Mouse (Mus musculus): ENCODE data around the gene Actl11.

The Actl11 gene

DNA sequence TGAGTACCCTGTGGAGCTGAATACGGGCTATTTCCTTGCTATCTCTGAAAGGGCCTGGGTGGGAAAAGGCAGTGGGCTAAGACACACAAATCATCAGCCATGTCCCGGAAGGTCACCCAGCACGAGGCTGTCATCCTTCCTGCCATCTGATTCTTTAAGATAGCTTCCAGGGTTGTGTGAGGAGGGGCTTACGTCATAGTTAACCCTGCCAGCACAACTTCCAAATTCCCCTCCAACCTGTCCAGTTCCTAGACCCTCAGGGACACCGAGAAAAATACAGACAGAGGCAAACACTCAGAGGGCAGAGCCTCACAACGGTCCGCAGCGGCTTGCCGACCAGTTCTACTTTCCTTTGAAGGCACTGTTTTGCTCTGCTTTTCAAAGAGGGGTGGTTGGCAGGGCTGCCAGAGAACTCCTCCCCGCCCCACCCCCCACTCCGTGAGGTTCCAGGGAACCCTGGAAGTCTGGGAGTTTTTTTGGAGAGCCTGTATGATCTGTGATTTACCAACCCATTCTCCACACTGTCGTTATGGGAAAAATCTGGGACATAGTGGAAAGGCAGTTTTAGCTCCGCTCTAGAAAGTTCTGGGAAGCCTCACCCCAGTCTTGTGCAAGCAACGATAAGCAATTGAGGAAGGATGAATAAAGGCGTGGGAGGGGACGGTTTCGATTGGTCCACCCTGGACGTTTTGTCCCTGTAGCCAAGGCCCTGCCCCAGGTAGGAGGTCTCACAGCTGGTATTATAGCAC, 19.7 kb upstream of the Actl11 start:
- TF ChIP-seq GATA4 (IDR thresholded peaks at IDR 0.05; ENCODE audit: insufficient replicate concordance, low read length): no peak

DNA sequence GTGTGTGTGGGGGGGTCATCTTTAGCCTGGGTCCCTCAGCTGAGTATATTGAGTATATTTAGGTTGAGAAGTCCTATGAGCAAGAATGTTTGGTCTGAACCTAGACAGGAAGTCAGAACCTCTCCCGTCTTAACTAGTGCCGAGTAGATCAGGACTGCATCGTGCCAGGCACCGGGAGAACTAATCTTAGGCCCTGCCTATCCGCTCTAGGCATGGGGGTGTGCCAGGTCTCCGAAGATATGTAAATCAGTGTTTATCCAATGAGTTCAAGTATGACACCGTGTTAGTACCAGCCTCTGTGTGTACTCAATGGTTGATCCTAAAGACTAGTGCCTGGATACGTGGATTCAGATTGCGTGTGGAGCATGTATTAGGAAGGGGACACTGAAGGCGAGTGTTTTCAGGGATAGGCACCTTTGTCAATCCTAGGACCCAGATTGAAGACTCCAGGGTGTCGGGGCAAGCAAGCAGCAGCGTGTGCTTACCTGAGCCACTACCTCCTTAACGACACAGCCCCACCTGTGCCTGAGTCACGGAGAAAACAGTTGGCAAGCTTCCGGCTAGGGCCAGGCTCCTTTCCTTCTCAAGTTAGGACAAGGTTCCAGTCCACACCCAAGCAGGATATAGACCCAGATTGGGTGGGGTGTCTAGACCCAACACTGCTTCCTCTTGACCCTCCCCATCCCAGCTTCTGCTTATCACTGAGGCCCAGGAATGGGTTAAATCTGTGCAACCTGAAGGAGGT, 18.1 kb upstream of the Actl11 start:
- TF ChIP-seq GATA4 (IDR thresholded peaks at IDR 0.05; ENCODE audit: insufficient replicate concordance, low read length): no peak

DNA sequence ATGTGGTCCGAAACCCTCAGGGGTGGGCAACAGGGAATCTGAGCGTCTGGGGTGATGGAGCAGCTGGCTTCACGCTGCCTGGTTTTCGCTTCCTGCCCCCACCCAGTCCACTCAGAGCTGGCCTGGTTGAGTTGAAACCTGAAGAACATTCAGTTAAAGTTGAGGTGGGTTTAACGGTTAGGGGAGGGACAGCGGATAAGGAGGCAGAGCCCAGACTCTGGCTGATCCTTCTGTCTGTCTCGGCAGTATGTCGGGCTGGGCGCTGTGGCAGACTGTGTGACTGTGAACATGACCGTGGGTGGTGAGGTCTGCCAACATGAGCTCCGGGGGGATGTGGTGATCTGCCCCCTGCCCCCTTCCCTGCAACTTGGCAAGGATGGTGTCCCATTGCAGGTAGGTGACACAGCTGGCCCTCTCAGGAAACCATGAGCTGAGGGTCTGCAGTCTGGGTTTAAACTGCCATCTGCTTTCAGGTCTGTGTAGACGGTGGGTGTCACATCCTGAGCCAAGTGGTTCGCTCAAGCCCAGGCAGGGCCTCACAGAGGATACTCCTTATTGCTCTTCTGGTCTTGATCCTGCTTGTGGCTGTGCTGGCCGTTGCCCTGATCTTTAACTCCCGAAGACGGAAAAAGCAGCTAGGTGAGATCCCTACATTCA, 13.4 kb upstream of the Actl11 start:
- no peak for TF ChIP-seq GATA4 (IDR thresholded peaks at IDR 0.05; ENCODE audit: insufficient replicate concordance, low read length)

DNA sequence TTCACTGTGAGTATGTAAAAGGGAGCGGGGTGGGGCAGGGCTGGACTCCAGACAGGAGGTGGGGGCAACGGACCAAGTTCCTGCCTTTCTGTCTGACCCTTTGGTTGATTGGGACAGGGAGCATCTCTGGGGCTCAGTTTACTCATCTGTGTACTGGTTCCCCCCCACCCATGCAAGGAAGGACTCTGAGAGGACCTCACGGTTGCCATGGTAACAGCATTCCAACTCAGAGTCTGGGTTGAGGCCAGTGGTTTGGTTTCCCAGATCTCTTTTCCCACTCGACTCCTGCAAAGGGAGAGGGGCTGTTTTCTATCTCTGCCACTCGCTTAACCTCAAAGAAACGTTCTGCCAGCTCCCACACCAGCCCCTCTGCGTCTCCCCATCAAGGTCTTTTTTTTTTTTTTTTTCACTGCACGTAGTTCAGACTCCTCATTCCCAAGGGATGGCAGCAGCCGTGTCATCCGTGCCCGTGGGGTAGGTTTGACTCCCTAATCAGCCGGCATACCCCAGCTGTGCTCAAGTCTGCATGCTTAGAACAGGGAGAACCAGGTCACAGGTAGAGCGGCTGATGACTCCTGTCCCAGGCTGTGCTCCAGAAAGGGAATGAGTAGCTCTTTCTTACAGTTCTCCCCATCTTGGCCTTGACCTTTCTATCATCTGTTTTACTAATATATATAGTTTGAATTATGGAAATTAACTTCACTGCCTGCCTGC, 10.2 kb upstream of the Actl11 start:
- no peak for TF ChIP-seq GATA4 (IDR thresholded peaks at IDR 0.05; ENCODE audit: insufficient replicate concordance, low read length)

DNA sequence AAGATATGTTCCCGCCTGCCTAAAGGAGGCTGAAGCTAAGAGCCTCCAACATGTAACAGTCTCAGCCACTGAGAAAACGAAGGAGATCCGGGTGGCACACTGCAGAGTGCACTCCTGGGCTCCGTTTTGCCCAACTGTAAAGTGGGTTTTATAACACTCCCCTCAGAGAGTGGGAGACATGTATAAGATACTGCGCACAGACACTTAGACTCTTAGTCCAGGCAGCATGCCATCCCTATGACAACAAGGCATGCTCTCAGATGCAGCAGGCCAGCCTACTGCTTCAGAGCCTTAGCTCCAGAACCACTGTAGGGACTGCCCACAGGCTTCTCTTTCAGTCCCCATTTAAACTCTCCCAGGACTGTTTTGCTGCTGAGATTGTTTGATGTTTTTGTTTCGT, 9.4 kb upstream of the Actl11 start:
- TF ChIP-seq GATA4 (IDR thresholded peaks at IDR 0.05; ENCODE audit: insufficient replicate concordance, low read length): no peak

DNA sequence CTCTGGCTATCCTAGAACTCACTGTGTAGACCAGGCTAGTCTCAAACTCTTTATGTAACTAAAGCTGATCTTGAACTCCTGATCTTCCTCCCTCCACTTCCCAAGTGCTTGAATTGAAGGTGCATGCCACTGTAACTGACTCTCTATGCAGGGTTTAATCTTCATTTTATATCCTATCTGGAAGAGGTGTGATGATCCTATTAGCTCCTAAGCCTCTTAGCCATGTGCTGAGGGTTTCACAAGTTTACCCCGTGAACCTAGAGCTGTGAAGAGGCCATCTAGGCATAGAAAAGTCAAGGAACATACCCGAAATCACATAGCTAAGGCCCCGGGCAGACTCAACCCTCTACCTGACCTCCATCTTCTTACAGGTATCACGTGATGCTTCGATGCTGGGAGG, 8.8 kb upstream of the Actl11 start:
- TF ChIP-seq GATA4 (IDR thresholded peaks at IDR 0.05; ENCODE audit: insufficient replicate concordance, low read length): no peak

DNA sequence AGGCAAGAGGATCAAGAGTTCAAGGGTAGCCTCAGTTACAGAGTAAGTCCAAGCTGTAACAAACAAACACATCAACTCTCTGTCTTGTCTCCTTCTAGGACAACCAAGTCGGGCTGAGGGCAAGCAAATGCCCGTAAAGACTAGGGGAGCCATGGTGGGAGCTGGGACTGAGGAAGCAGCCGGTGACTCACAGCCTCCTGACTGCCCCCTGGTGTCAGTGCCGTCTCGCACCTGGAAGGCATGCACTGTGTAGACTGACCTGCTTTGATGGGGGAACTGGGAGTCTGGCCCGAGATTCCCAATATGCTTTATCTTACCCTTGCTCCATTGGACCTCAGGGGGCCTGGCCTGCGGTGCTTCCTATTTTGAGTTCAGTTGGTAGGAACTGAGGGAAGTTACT, 5.2 kb upstream of the Actl11 start:
- no peak for TF ChIP-seq GATA4 (IDR thresholded peaks at IDR 0.05; ENCODE audit: insufficient replicate concordance, low read length)

DNA sequence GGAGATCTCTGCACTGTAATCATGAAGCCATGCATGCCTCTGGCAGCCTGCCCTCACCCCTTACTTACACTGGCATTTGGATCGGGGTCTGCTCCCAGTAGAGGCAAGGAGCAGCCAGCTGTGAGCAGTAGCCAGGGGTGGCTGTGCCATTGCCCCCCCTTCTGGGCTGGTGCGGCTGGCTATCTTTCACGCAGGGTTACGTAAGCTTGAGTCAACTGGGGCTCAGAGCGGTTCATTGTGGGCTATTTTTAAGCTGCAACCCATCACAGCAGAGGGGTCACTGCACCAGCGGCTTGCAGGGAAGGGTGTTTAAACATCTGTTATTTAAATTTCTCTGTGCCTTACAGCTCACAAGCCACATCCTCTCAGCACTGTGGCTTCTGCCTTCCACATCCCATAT, 4.3 kb upstream of the Actl11 start:
- TF ChIP-seq GATA4 (IDR thresholded peaks at IDR 0.05; ENCODE audit: insufficient replicate concordance, low read length): no peak

DNA sequence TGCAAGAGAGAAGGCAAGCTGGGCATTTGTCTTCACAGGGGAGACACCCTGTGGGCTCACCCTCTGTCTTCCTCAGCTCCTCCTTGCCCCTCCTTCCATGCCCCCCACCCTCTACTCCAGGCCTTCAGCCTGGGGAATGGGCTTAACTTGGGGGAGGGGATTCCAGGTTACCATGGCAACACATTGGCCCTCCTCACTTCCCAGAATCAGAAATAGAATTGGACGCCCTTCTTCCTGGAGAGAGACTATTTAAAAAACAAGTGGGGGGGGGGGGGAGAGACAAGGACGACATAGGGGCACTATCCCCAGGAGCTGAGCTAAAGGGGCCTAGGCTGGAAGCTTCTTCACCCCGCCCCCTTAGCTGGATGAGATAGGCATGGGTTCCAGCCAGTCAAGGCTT, 3.0 kb upstream of the Actl11 start:
- TF ChIP-seq GATA4 (IDR thresholded peaks at IDR 0.05; ENCODE audit: insufficient replicate concordance, low read length): no peak

DNA sequence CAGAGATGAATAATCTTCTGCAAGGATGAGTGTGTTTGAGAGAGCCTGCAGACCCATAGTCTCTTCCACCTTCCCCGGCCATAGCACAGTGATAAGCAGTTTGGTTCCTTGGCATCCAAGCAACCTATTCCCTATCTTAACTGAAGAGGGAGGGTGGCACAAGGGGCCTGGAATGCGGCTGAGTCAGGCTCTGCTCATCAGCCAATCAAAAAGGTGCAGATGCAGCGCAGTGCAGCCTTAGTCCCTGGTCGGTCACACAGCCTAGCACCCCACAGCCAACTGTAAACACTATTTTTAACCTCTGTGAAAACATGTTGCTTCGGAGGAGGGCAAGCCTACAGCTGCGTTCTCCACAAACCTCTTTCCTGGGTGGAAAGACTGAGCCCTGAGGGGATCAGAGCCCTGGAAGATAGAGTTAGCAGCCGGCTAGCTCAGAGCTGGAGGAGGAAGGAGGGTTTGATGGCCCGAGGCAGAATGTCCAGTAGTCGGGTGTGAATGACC, 1.3 kb upstream of the Actl11 start:
- no peak for TF ChIP-seq GATA4 (IDR thresholded peaks at IDR 0.05; ENCODE audit: insufficient replicate concordance, low read length)

DNA sequence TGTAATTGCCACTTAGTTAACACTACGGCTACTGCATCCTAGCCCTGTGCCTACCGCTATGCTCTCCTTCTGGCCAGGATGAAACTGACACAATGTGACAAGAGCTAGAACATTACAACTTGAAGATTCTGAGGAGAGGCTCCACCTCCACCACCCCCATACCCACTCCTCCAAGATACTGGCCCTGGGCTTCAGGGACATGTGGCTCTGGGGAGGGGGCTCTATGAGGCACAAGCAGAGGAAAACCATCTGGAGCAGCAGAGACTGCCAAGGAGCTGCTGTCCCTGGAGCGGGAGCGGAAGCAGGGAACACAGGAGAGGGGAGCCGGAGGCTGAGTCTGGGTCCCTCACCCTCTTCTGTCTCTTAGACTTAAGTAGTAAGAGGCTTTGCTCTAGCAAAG, 520 bp upstream of the Actl11 start:
- no peak for TF ChIP-seq GATA4 (IDR thresholded peaks at IDR 0.05; ENCODE audit: insufficient replicate concordance, low read length)

DNA sequence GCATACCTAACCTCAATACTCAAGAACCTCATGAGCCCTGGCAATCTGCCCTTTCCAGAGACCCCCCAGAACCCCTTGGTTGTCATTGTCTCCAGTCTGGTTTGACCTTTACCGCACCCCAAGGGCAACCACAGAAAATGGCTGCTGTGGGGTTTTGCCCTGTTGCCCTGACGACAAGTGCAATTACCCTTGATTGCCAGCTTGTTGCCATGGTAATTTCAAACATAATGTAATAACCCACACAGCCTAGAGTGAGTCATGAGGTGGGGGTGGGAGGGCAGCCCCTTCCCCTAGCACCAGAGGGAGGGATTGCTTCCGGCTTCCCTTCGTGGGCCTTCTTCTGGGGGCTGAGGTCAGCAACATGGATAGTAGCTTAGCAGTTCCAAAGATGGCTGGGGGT, 4.0 kb downstream of the Actl11 start:
- no peak for TF ChIP-seq GATA4 (IDR thresholded peaks at IDR 0.05; ENCODE audit: insufficient replicate concordance, low read length)

DNA sequence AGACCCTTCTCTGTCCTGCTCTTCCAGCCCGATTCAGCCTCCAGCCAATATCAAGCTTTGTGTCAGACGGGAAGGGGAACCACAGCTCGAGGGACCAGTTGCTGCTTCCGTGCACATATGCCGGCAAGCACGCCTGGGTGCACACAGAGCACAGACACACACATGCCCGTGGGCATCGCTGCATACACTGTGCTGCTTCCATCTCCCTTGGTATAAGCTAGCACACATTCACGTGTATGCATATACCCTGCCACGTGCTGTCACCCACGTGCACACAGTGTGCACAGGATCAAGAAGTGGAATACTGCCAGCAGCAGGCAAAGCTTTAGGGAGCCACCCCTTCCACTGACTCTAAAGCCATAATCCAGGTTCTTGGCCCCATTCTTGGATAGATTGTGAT, 5.9 kb downstream of the Actl11 start:
- no peak for TF ChIP-seq GATA4 (IDR thresholded peaks at IDR 0.05; ENCODE audit: insufficient replicate concordance, low read length)

DNA sequence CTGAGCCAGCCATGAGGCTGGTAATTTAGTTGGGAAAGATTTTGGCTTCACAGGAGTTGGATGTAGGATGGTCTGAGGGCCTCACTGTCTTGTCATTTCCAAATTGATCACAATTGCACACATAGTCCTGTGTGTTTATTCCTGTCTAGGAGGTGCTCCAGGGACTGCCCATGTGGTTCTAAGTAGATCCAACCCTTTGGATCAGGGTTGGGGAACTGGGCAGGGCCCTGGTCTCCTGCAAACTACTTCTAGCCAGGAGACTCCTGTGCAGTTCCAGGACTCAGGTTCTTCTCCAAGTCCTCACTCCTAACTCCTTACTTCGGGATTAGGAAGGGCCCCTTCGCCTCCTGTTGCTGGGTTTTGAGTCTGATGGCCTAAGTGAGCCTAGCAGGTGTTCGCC, 7.1 kb downstream of the Actl11 start, which contains the start of gene Camkv:
Gene Camkv, plus strand, starts transcription at position 301 of the 400 bp plus-strand sequence.
- TF ChIP-seq GATA4 (IDR thresholded peaks at IDR 0.05; ENCODE audit: insufficient replicate concordance, low read length): no peak

DNA sequence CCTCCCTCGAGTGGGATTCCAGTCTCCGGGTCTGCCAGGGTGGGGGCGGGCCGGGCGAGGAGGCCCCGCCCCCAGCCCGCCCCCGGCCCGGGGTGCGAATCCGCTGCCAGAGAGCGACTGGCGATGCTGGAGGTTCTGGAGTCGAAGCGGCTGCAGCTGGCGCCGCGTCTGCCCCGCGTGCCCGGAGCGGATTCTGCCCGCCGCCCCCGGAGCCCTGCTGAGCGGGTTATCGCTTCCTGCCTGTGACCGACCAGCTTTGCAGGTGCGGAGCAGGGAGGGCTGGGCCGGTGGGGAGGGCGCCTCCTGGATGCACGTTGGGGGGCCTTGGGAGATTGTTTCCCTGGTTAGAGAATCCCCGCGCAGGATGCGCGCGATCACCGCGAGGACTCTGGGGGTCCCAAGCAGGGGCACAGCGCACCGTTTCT, 7.5 kb downstream of the Actl11 start:
- TF ChIP-seq GATA4 (IDR thresholded peaks at IDR 0.05; ENCODE audit: insufficient replicate concordance, low read length): no peak

Measured in liver, adult (tissue).